Mouse (Mus musculus) heart, embryonic 13.5 days (tissue): ENCODE measurements around the gene Shisa5. TPM values are rescaled to one million over a fixed set of nuclear protein-coding genes. Genes with fewer than 3 reads are reported as not detected.

Experiments used
- ATAC-seq: fragments of 200-750 bp; cut with Nextera tagmentation; 2 replicates; pipeline ENCODE4 v1.8.0; 2017; ENCODE audit warnings: moderate TSS enrichment; ENCODE audit not compliant: insufficient number of reproducible peaks, low FRiP score, low TSS enrichment; ENCODE audit errors: extremely low read depth
- H3K27ac ChIP-seq: fragments of 300-500 bp; sonication (generic); replicated peaks from 2 replicates; pipeline ENCODE4 v1.5.1; 2015; ENCODE audit warnings: moderate library complexity, mild to moderate bottlenecking, inconsistent platforms
- H3K27me3 ChIP-seq: fragments of 300-500 bp; sonication (generic); replicated peaks from 2 replicates; pipeline ENCODE4 v1.6.1; 2015; ENCODE audit warnings: mild to moderate bottlenecking, inconsistent platforms
- H3K36me3 ChIP-seq: fragments of 300-500 bp; sonication (generic); 2 replicates; pipeline ENCODE4 v1.6.1; 2015; ENCODE audit warnings: mild to moderate bottlenecking, inconsistent platforms
- H3K4me1 ChIP-seq: fragments of 300-500 bp; sonication (generic); 2 replicates; pipeline ENCODE4 v1.6.1; 2015; ENCODE audit warnings: inconsistent platforms
- H3K4me2 ChIP-seq: fragments of 300-500 bp; sonication (generic); 2 replicates; pipeline ENCODE4 v1.6.1; 2015; ENCODE audit warnings: inconsistent platforms, mild to moderate bottlenecking, moderate library complexity
- H3K4me3 ChIP-seq: fragments of 300-500 bp; sonication (generic); 2 replicates; pipeline ENCODE4 v1.5.1; 2015; ENCODE audit warnings: moderate library complexity, mild to moderate bottlenecking, inconsistent platforms
- H3K9ac ChIP-seq: fragments of 300-500 bp; sonication (generic); 2 replicates; pipeline ENCODE4 v1.6.1; 2015; ENCODE audit warnings: inconsistent platforms, mild to moderate bottlenecking, moderate library complexity
- H3K9me3 ChIP-seq: fragments of 300-500 bp; sonication (generic); 2 replicates; pipeline ENCODE4 v1.6.1; 2016; ENCODE audit warnings: inconsistent platforms
- WGBS: fragments of 180-500 bp; shearing (Covaris S2); methylation state at CpG from one replicate; pipeline ENCODE4 v1.1.7; 2015; ENCODE audit warnings: mixed read lengths; 5-methylcytosine and 5-hydroxymethylcytosine counted together
- polyA plus RNA-seq: library from polyadenylated mRNA; unstranded; fragments of >200 nt; fragmentation: Nextera tagmentation; extraction: Ambion mirVana; gene quantifications from 2 replicates; pipeline ENCODE4 v1.2.1, GENCODE M21; 2015

The Shisa5 gene
- polyA plus RNA-seq, 1 experiment from 2014 or later, result 69.3 TPM

DNA sequence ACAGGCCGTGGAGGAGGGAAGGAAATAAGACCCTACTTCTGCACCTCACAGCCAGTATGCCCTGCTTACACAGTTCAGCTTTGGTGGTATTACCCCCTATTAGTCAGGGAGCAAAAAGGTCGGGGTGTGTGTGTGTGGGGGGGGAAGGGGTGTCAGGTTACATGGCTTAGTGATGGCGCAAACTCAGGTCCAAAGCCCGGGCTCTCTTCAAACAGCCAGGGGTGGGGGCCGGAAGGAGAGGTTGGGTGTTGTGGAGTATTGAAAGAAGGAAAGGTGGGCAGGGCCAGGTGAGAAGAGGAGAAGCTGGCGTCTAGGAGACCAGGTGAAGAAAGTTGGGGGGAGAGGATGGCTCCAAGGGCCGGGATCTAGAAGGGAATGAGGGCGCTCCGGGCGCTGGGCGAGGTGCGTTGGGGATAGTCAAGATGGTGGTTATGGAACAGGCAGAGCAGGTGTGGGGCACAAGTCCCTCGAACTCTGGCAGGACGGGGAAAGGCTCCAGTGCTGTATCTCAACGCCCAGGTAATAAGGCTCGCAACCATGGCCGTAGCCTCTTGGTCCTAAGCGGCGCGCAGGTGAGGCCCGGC, 56.3 kb downstream of the Shisa5 start:
- peak overlapping the region; percentile 95 for H3K27ac ChIP-seq
- H3K9ac ChIP-seq, result peak overlapping the region; percentile 89
- H3K27me3 ChIP-seq, result no peaks in the 10 kb centered on the region
- H3K4me1 ChIP-seq, result peaks cover 59% of the 10 kb centered on the region
- H3K9me3 ChIP-seq, result no peaks in the 10 kb centered on the region
- 3% methylated on average over 21 of the region's 21 CpGs for WGBS
- H3K36me3 ChIP-seq, result peaks cover 32% of the 10 kb centered on the region
- peak overlapping the region; percentile 63 for H3K4me3 ChIP-seq
- peak overlapping the region; percentile 85 for H3K4me2 ChIP-seq
- no peak for ATAC-seq

GRCm38 (mm10) chr9:109095137-109095982, 57.0 kb downstream of the Shisa5 start, which contains the start of gene Plxnb1:
TSS of gene Plxnb1 (plus strand) at chr9:109095389.
- H3K9me3 ChIP-seq, result no peaks in the 10 kb centered on the region
- peak within 1 kb of the TSS; percentile 63 for H3K4me3 ChIP-seq
- peaks cover 67% of the 10 kb centered on the region for H3K4me1 ChIP-seq
- peaks cover 32% of the 10 kb centered on the region for H3K36me3 ChIP-seq
- ATAC-seq, result 0 out of 2 replicates have a peak, but pooled peaks have one; percentile 12
- H3K27me3 ChIP-seq, result no peaks in the 10 kb centered on the region
- peak within 1 kb of the TSS; percentile 89 for H3K9ac ChIP-seq
- WGBS, result under 1% methylated on average over 98 of the region's 102 CpGs
- H3K4me2 ChIP-seq, result peak within 1 kb of the TSS; percentile 85
- H3K27ac ChIP-seq, result peak within 1 kb of the TSS; percentile 95

GRCm38 (mm10) chr9:109096251-109096661, 57.9 kb downstream of the Shisa5 start:
- H3K4me1 ChIP-seq, result peaks cover 74% of the 10 kb centered on the region
- peaks cover 30% of the 10 kb centered on the region for H3K36me3 ChIP-seq
- H3K4me2 ChIP-seq, result peak overlapping the region; percentile 85
- no peaks in the 10 kb centered on the region for H3K27me3 ChIP-seq
- 34% methylated on average over 9 of the region's 9 CpGs for WGBS
- peak overlapping the region; percentile 95 for H3K27ac ChIP-seq
- no peaks in the 10 kb centered on the region for H3K9me3 ChIP-seq
- H3K4me3 ChIP-seq, result peak overlapping the region; percentile 63
- H3K9ac ChIP-seq, result peak overlapping the region; percentile 89
- no peak for ATAC-seq

GRCm38 (mm10) chr9:109096856-109097255, 58.5 kb downstream of the Shisa5 start:
- no peak for ATAC-seq
- peak overlapping the region; percentile 95 for H3K27ac ChIP-seq
- H3K9ac ChIP-seq, result peak overlapping the region; percentile 89
- H3K4me3 ChIP-seq, result peak overlapping the region; percentile 63
- peaks cover 74% of the 10 kb centered on the region for H3K4me1 ChIP-seq
- peak overlapping the region; percentile 85 for H3K4me2 ChIP-seq
- no peaks in the 10 kb centered on the region for H3K9me3 ChIP-seq
- 30% methylated on average over 6 of the region's 6 CpGs for WGBS
- H3K27me3 ChIP-seq, result no peaks in the 10 kb centered on the region
- H3K36me3 ChIP-seq, result peaks cover 26% of the 10 kb centered on the region

DNA sequence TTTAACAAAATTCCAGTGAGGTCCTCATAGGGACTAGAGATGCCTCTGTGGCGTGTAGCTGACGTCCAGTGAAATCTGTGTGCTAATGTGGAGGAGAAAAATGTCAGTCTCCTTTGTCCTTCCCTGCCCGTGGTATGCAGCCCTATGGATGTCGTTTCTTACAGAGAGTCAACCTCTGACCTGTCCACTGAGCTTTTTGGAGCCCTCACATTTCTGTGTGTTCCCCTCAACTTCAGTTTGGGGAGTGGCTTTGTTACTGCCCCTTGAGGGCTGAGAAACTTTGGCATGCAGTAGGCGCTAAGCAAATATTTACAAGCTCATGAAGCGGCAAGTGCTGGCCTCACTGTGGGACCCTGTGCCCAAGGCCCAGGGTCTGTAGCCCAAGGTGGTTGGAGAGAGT, 58.9 kb downstream of the Shisa5 start:
- peaks cover 74% of the 10 kb centered on the region for H3K4me1 ChIP-seq
- H3K36me3 ChIP-seq, result peaks cover 26% of the 10 kb centered on the region
- 36% methylated on average over 6 of the region's 6 CpGs for WGBS
- H3K9me3 ChIP-seq, result no peaks in the 10 kb centered on the region
- peak overlapping the region; percentile 85 for H3K4me2 ChIP-seq
- H3K27me3 ChIP-seq, result no peaks in the 10 kb centered on the region
- peak overlapping the region; percentile 63 for H3K4me3 ChIP-seq
- ATAC-seq, result no peak
- peak overlapping the region; percentile 89 for H3K9ac ChIP-seq
- H3K27ac ChIP-seq, result peak overlapping the region; percentile 95

DNA sequence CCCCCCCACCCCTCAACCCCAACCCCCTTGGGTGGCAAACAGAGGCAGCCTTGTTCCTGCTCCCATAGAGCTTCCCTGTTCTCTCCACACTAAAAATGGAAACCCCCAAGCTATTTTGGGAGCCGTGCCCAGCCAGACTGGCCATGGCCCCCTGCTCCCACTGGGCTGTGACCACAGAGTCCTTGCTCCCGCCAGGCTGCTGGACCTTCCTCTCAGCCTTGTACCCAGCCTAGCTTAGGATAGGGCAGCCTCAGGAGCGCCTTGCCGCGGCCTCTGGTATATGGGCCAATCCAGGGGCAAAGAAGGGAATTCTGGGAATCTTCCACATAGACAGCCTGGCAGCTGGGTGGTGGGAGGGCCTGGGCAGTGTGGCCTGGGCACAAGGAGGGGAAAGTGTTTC, 59.5 kb downstream of the Shisa5 start:
- peaks cover 78% of the 10 kb centered on the region for H3K4me1 ChIP-seq
- peaks cover 26% of the 10 kb centered on the region for H3K36me3 ChIP-seq
- H3K27ac ChIP-seq, result peak overlapping the region; percentile 95
- H3K4me3 ChIP-seq, result peak overlapping the region; percentile 63
- peak overlapping the region; percentile 85 for H3K4me2 ChIP-seq
- WGBS, result 44% methylated on average over 5 of the region's 5 CpGs
- ATAC-seq, result no peak
- no peaks in the 10 kb centered on the region for H3K27me3 ChIP-seq
- H3K9me3 ChIP-seq, result no peaks in the 10 kb centered on the region
- H3K9ac ChIP-seq, result peak overlapping the region; percentile 89

- Histone ChIP-seq H3K27ac (peak overlapping the region; percentile 95), H3K4me2 (peak overlapping the region; percentile 85), H3K4me3 (peak overlapping the region; percentile 63), H3K36me3 (peaks cover 26% of the 10 kb centered on the region), H3K9ac (peak overlapping the region; percentile 89), H3K4me1 (peaks cover 78% of the 10 kb centered on the region), H3K9me3 (no peaks in the 10 kb centered on the region), H3K27me3 (no peaks in the 10 kb centered on the region)
- WGBS, result 76% methylated on average over 8 of the region's 8 CpGs
- no peak for ATAC-seq
These were observed 60.0 kb downstream of the Shisa5 start for GRCm38 (mm10) chr9:109098366-109098765.

DNA sequence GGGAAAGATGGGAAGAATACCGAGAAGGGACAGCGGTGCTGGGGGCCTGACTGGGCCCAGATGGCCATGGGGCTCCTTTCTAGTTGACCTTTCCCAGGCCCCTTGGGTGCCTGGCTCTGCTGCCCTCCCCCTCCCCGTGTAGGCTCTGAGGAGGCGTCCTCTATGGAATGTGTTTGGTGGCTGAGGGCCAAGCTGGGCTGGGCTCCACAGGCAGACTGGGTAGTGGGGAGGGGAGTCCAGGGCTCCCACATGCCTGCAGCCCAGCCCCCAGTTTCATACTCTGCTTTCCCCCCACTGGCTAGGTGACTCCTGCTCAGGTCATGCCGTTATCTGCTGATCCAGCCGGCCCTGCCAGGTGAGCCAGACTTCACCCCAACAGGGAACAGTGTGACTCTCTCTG, 60.6 kb downstream of the Shisa5 start:
- Histone ChIP-seq H3K27me3 (no peaks in the 10 kb centered on the region), H3K4me3 (peak overlapping the region; percentile 63), H3K4me2 (peak overlapping the region; percentile 85), H3K4me1 (peaks cover 74% of the 10 kb centered on the region), H3K36me3 (peaks cover 31% of the 10 kb centered on the region), H3K27ac (peak overlapping the region; percentile 95), H3K9ac (peak overlapping the region; percentile 89), H3K9me3 (no peaks in the 10 kb centered on the region)
- peak; percentile 60 for ATAC-seq
- 4% methylated on average over 5 of the region's 6 CpGs for WGBS

DNA sequence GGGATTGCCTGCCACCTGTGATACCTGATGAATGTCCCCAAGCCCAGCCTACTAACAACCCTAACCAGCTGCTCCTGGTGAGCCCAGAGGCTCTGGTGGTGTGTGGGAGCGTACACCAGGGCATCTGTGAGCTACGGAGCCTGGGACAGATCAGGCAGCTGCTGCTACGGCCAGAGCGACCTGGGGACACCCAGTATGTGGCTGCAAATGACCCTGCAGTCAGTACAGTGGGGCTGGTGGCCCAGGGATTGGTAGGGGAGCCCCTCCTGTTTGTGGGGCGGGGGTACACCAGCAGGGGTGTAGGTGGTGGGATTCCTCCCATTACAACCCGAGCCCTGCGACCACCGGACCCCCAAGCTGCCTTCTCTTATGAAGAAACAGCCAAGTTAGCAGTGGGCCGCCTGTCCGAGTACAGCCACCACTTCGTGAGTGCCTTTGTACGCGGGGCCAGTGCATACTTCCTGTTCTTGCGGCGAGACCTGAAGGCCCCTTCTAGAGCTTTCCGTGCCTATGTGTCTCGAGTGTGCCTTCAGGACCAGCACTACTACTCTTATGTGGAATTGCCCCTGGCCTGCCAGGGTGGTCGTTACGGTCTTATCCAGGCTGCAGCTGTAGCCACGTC, 62.1 kb downstream of the Shisa5 start:
- no peaks in the 10 kb centered on the region for H3K9me3 ChIP-seq
- H3K36me3 ChIP-seq, result peaks cover 44% of the 10 kb centered on the region
- no peaks in the 10 kb centered on the region for H3K27me3 ChIP-seq
- ATAC-seq, result no peak
- H3K4me3 ChIP-seq, result no peak overlapping the region
- WGBS, result 79% methylated on average over 20 of the region's 20 CpGs
- no peak overlapping the region for H3K9ac ChIP-seq
- H3K27ac ChIP-seq, result 0 out of 2 replicates have a peak overlapping the region, but pooled peaks have one; percentile 95
- no peak overlapping the region for H3K4me2 ChIP-seq
- H3K4me1 ChIP-seq, result peaks cover 78% of the 10 kb centered on the region

DNA sequence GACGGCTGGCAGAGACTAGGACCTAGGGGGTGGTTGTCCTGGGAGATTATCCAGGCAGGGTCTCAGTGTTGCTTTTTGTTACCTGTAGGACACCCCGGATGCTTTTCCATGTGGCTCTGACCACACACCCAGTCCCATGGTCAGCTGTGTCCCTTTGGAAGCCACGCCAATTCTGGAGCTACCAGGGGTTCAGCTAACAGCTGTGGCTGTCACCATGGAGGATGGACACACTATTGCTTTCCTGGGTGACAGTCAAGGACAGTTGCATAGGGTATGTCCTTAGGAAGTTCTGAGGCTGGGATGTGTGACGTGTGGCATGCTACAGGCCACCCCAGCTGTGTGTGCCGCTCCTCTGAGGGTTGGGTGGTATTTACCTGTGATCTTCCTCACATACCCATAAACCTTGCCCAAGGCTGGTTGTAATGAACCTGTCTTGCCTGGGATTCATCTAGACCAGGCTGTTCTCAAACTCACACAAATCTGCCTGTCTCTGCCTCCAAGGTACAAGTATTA, 63.6 kb downstream of the Shisa5 start:
- no peak overlapping the region for H3K9ac ChIP-seq
- 87% methylated on average over 5 of the region's 5 CpGs for WGBS
- ATAC-seq, result no peak
- H3K4me2 ChIP-seq, result no peak overlapping the region
- no peaks in the 10 kb centered on the region for H3K27me3 ChIP-seq
- H3K4me1 ChIP-seq, result peaks cover 68% of the 10 kb centered on the region
- no peak overlapping the region for H3K27ac ChIP-seq
- H3K4me3 ChIP-seq, result no peak overlapping the region
- H3K9me3 ChIP-seq, result no peaks in the 10 kb centered on the region
- H3K36me3 ChIP-seq, result peaks cover 59% of the 10 kb centered on the region

- Histone ChIP-seq H3K4me1 (peaks cover 63% of the 10 kb centered on the region), H3K27ac (no peak overlapping the region)
These were observed 64.2 kb downstream of the Shisa5 start for GRCm38 (mm10) chr9:109102541-109102940.

More at GRCm38 (mm10) chr9:109102541-109102940, 64.2 kb downstream of the Shisa5 start:
- ATAC-seq, result no peak
- Histone ChIP-seq H3K4me3 (no peak overlapping the region), H3K9ac (no peak overlapping the region), H3K4me2 (no peak overlapping the region), H3K27me3 (no peaks in the 10 kb centered on the region), H3K9me3 (no peaks in the 10 kb centered on the region), H3K36me3 (peaks cover 63% of the 10 kb centered on the region)
- 79% methylated on average over 3 of the region's 3 CpGs for WGBS
